Mouse (Mus musculus) liver, postnatal 0 days (tissue): ENCODE measurements at regions not wholly inside any gene's neighbourhood (a gene's known extent, or its start where the extent isn't known, plus 50 kb on each side); places are given as distances from the start of the nearest gene placed in this dataset.

Experiments used
- ATAC-seq: fragments of 200-750 bp; cut with Nextera tagmentation; 2 replicates; pipeline ENCODE4 v1.8.0; 2017; ENCODE audit warnings: mild to moderate bottlenecking, moderate library complexity
- DNase-seq: peaks from one replicate; pipeline ENCODE4 v3.0.0-alpha.2; 2016
- H3K27ac ChIP-seq: fragments of 300-500 bp; sonication (generic); 2 replicates; pipeline ENCODE4 v1.5.1; 2014; ENCODE audit warnings: antibody characterized with exemption, moderate library complexity, mild to moderate bottlenecking, low read depth
- H3K27me3 ChIP-seq: fragments of 300-500 bp; sonication (generic); 2 replicates; pipeline ENCODE4 v1.6.1; 2014; ENCODE audit warnings: low read length, control low read depth, mixed read lengths; ENCODE audit not compliant: insufficient read depth
- H3K36me3 ChIP-seq: fragments of 300-500 bp; sonication (generic); replicated peaks from 2 replicates; pipeline ENCODE4 v1.6.1; 2014; ENCODE audit warnings: mild to moderate bottlenecking, control low read depth, low read length, moderate library complexity, mixed read lengths; ENCODE audit not compliant: insufficient read depth
- H3K4me1 ChIP-seq: fragments of 300-500 bp; sonication (generic); 2 replicates; pipeline ENCODE4 v1.6.1; 2014; ENCODE audit warnings: antibody characterized with exemption, mild to moderate bottlenecking, control low read depth; ENCODE audit not compliant: insufficient read depth
- H3K4me2 ChIP-seq: fragments of 300-500 bp; sonication (generic); 2 replicates; pipeline ENCODE4 v1.6.1; 2014; ENCODE audit warnings: low read depth, mild to moderate bottlenecking, low read length, moderate library complexity, mixed read lengths
- H3K4me3 ChIP-seq: fragments of 300-500 bp; sonication (generic); 2 replicates; pipeline ENCODE4 v1.5.1; 2014; ENCODE audit warnings: low read depth, low read length
- H3K9ac ChIP-seq: fragments of 300-500 bp; sonication (generic); replicated peaks from 2 replicates; pipeline ENCODE4 v1.6.1; 2014; ENCODE audit warnings: mild to moderate bottlenecking, moderate library complexity
- H3K9me3 ChIP-seq: fragments of 300-500 bp; sonication (generic); 2 replicates; pipeline ENCODE4 v1.6.1; 2016; ENCODE audit warnings: mild to moderate bottlenecking, control low read depth, low read length, mixed read lengths
- CTCF ChIP-seq: sonication (generic); IDR thresholded peaks from 2 replicates; pipeline ENCODE4 v1.5.1; 2016; ENCODE audit warnings: antibody characterized with exemption, low read depth
- EP300 ChIP-seq: IDR thresholded peaks from 2 replicates; pipeline ENCODE4 v1.6.1; 2016; ENCODE audit warnings: antibody characterized with exemption, low read depth, mild to moderate bottlenecking
- WGBS: fragments of 180-500 bp; shearing (Covaris S2); extraction: QIAGEN DNeasy Blood & Tissue Kit; methylation state at CpG from one replicate; pipeline ENCODE4 v1.1.7; 2014; ENCODE audit not compliant: insufficient replicate concordance; 5-methylcytosine and 5-hydroxymethylcytosine counted together

- peaks cover 2% of the 10 kb centered on the region; the same call in 1 of the 2 replicates for H3K4me1 ChIP-seq
- no peak overlapping the region for H3K27ac ChIP-seq
- H3K27me3 ChIP-seq, result no peaks in the 10 kb centered on the region
- H3K4me3 ChIP-seq, result no peak overlapping the region
- TF ChIP-seq CTCF (no peak), EP300 (peak; percentile 34; the same call in 1 of the 2 replicates)
- DNase-seq, result no peak
- H3K36me3 ChIP-seq, result no peaks in the 10 kb centered on the region
- WGBS, result 54% methylated on average over 8 of the region's 8 CpGs
- ATAC-seq, result no peak
- H3K9me3 ChIP-seq, result no peaks in the 10 kb centered on the region
- no peak overlapping the region for H3K9ac ChIP-seq
- no peak overlapping the region for H3K4me2 ChIP-seq
These were observed 62.2 kb upstream of the Teddm2 start for GRCm38 (mm10) chr1:153962161-153962720.

DNA sequence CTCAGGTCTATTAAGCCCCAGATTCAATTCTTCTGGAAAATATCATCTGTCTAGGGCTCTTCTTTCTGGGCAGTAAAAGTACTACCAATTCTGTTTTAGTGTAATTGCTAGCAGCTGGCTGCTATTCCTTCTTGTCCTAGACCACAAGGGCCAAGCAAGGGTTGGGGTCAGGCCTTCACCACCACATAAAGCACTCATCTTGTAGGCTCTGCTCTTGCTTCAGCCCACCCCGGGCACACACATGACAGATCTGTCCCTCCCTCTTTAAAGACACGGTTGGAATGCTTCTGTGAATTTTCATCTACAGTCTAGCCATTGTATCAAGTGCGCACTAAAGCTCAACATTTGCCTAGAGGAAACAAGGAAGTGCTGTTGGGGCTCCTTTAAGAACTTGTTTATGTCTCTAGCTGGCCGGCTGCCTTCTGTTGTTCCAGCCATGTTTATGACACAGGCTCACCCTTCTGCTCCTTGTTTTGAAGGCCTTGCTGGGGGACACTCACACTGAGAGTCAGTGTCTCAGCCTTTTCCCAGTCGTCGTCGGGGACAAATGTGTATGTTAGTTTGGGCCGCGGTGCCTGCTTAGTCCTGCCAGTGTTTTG lies 63.8 kb upstream of the Teddm2 start:
- H3K9ac ChIP-seq, result no peak overlapping the region
- peaks cover 2% of the 10 kb centered on the region; the same call in 1 of the 2 replicates for H3K4me1 ChIP-seq
- DNase-seq (no peak), ATAC-seq (no peak)
- H3K27me3 ChIP-seq, result no peaks in the 10 kb centered on the region
- no peaks in the 10 kb centered on the region for H3K9me3 ChIP-seq
- WGBS, result 61% methylated on average over 9 of the region's 9 CpGs
- TF ChIP-seq EP300 (no peak), CTCF (no peak)
- H3K27ac ChIP-seq, result no peak overlapping the region
- no peak overlapping the region for H3K4me3 ChIP-seq
- no peaks in the 10 kb centered on the region for H3K36me3 ChIP-seq
- no peak overlapping the region for H3K4me2 ChIP-seq

DNA sequence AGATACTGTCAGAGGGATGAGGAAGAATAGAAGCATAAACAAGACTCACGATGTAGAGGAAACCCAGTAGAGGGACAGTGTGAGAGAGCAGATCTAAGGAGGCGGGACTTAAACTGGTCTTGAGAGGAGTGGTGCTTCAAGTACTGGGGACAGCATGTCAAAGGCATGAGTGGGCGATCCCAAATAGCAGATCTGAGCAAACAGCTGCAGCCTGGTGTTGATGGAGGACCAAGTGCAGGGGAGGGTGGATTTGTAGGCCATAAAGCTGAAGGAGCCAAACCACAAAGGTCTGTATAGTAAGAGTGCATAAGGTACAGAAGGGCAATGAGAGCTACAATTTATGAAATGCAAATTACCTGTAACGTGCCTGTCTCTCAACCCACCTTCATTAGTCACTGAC lies 69.4 kb upstream of the Teddm2 start:
- Histone ChIP-seq H3K27me3 (no peaks in the 10 kb centered on the region), H3K36me3 (no peaks in the 10 kb centered on the region), H3K9me3 (no peaks in the 10 kb centered on the region), H3K27ac (no peak overlapping the region), H3K4me2 (no peak overlapping the region), H3K4me3 (no peak overlapping the region), H3K4me1 (no peaks in the 10 kb centered on the region), H3K9ac (no peak overlapping the region)
- TF ChIP-seq CTCF, result no peak
- TF ChIP-seq EP300, result no peak
- WGBS, result 66% methylated on average over 4 of the region's 4 CpGs
- DNase-seq, result no peak
- no peak for ATAC-seq

- H3K9ac ChIP-seq, result no peak overlapping the region
- no peaks in the 10 kb centered on the region for H3K4me1 ChIP-seq
- ATAC-seq (no peak), DNase-seq (no peak)
- no peak overlapping the region for H3K4me3 ChIP-seq
- H3K4me2 ChIP-seq, result no peak overlapping the region
- H3K27ac ChIP-seq, result no peak overlapping the region
- no peaks in the 10 kb centered on the region for H3K9me3 ChIP-seq
- WGBS, result 88% methylated on average over 1 of the region's 1 CpGs
- H3K27me3 ChIP-seq, result no peaks in the 10 kb centered on the region
- no peaks in the 10 kb centered on the region for H3K36me3 ChIP-seq
- TF ChIP-seq CTCF, result no peak
- no peak for TF ChIP-seq EP300
These were observed 74.3 kb upstream of the Teddm2 start for GRCm38 (mm10) chr1:153974300-153974699.

DNA sequence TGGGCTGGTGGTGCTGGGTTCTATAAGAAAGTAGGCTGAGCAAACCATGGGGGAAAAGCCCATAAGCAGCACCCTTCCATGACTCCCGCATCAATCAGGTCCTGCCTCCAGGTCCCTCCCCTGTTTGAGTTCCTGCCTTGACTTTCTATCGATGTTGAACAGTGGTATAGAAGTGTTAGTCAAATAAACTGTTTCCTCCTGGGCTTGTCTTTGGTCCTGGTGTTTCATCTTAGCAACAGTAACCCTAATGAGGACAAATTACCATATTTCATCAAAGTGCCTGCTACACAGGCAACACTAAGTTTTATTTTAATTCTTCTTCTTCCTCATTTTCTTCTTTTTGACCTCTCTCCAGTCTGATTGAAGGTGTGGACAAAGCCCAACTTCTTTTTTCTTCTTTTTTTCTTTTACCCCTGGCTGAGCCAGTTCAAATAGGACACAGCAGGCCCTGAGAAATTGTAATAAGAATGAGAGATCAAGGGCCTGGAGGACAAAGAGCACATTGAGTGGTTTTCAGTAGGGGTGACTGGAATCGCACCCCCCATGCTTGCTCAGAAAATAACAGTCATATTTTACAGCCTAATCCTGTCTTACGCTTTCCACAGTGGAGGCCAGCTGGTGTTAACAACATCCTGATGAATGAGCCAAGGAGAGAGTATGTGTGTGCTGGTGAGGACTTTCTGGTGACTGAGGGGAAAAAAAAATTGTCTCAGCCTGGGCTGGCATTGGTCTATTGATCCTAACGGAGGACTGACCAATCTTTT lies 78.1 kb upstream of the Teddm2 start:
- no peak for DNase-seq

DNA sequence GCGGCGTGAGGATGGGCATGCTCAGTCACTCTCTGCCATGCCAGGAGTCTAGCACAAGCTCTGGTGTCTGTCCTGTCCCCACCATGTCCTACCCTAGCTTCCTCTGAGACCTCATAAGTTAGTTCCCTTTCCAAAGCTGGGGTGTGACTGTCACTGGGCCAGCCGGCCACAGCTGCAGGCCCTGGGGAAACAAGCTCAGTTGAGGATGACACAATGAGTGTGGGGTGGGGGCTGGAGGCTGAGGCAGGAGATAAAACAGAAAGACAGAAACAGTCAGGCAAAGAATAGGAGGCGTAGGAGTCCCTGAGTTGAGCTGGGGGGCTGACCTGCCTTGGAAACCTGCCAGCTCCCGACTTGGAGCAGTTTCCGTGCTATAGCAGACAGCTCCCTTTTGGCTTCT lies 80.9 kb upstream of the Teddm2 start:
- no peak for TF ChIP-seq EP300
- no peak for TF ChIP-seq CTCF
- no peak overlapping the region for H3K27ac ChIP-seq
- ATAC-seq (no peak), DNase-seq (peak; percentile 34)
- no peak overlapping the region for H3K4me3 ChIP-seq
- H3K36me3 ChIP-seq, result no peaks in the 10 kb centered on the region
- no peaks in the 10 kb centered on the region for H3K27me3 ChIP-seq
- no peaks in the 10 kb centered on the region for H3K9me3 ChIP-seq
- H3K9ac ChIP-seq, result no peak overlapping the region
- H3K4me2 ChIP-seq, result no peak overlapping the region
- no peaks in the 10 kb centered on the region for H3K4me1 ChIP-seq
- 57% methylated on average over 6 of the region's 6 CpGs for WGBS

More for the DNA sequence above, 78.1 kb upstream of the Teddm2 start:
- ATAC-seq, result no peak
- no peak overlapping the region for H3K9ac ChIP-seq
- WGBS, result 73% methylated on average over 5 of the region's 5 CpGs
- no peaks in the 10 kb centered on the region for H3K9me3 ChIP-seq
- H3K36me3 ChIP-seq, result no peaks in the 10 kb centered on the region
- H3K27me3 ChIP-seq, result no peaks in the 10 kb centered on the region
- TF ChIP-seq EP300, result no peak
- TF ChIP-seq CTCF, result no peak
- no peak overlapping the region for H3K27ac ChIP-seq
- H3K4me1 ChIP-seq, result no peaks in the 10 kb centered on the region
- no peak overlapping the region for H3K4me2 ChIP-seq
- no peak overlapping the region for H3K4me3 ChIP-seq
